Mouse (Mus musculus) G1E (cell line): ENCODE data around the gene Rit1.

Experiments used
- CTCF ChIP-seq: IDR thresholded peaks from 2 replicates; pipeline ENCODE4 v1.5.1; 2012; ENCODE audit warnings: low read depth, low read length, inconsistent platforms, mixed read lengths
- GATA1 ChIP-seq: IDR thresholded peaks from 2 replicates; pipeline ENCODE4 v1.6.1; 2012; ENCODE audit warnings: borderline replicate concordance, low read length, inconsistent platforms, mixed read lengths
- GATA2 ChIP-seq: IDR thresholded peaks from 2 replicates; pipeline ENCODE4 v1.6.1; 2012; ENCODE audit warnings: low read depth, low read length, inconsistent platforms, borderline replicate concordance
- POLR2AphosphoS5 ChIP-seq: IDR thresholded peaks from 2 replicates; pipeline ENCODE4 v1.6.1; 2012; ENCODE audit warnings: low read depth, low read length, inconsistent platforms; ENCODE audit not compliant: insufficient replicate concordance
- TAL1 ChIP-seq: conservative IDR thresholded peaks from 2 replicates; pipeline ENCODE4 v1.6.1; 2012; ENCODE audit warnings: low read depth, low read length, inconsistent platforms, mixed read lengths

- no peak for TF ChIP-seq CTCF
- TF ChIP-seq GATA1, result no peak
- no peak for TF ChIP-seq POLR2AphosphoS5
- TF ChIP-seq TAL1, result no peak
- no peak for TF ChIP-seq GATA2
Measured at GRCm38 (mm10) chr3:88685958-88686451, 30.6 kb upstream of the Rit1 start.
